Mouse (Mus musculus): ENCODE results near the gene Yipf4.

Yipf4 gene

GRCm38 (mm10) chr17:74526806-74527653 lies 37.7 kb downstream of the Yipf4 start:
- DNase-seq, result no peak

- DNase-seq, result peak; percentile 100
Observed at GRCm38 (mm10) chr17:74527729-74528607, 38.7 kb downstream of the Yipf4 start, which contains the start of gene Birc6. Gene Birc6 (plus strand): TSS chr17:74528295.

GRCm38 (mm10) chr17:74528648-74529532 lies 39.6 kb downstream of the Yipf4 start:
- peak; percentile 21 to 62 for DNase-seq

- DNase-seq, result no peak
Observed at GRCm38 (mm10) chr17:74529533-74529824, 40.2 kb downstream of the Yipf4 start.

- DNase-seq, result no peak
Observed at GRCm38 (mm10) chr17:74534971-74535370, 45.7 kb downstream of the Yipf4 start.

GRCm38 (mm10) chr17:74537526-74537925 lies 48.2 kb downstream of the Yipf4 start:
- DNase-seq, result no peak

GRCm38 (mm10) chr17:74543615-74544014 lies 54.3 kb downstream of the Yipf4 start:
- DNase-seq, result no peak
